Mouse (Mus musculus): Measurements from ENCODE around the gene Pnp2. TPM values are rescaled to one million over a fixed set of nuclear protein-coding genes. Genes with fewer than 3 reads are reported as not detected.
"Not testable (repeated sequence)": the region's sequence is repeated elsewhere in the genome, so short reads cannot be mapped to it uniquely, and the experiment has no call there.

Pnp2 gene
- polyA plus RNA-seq, 1 experiment from 2014 or later: 32.5 TPM

DNA sequence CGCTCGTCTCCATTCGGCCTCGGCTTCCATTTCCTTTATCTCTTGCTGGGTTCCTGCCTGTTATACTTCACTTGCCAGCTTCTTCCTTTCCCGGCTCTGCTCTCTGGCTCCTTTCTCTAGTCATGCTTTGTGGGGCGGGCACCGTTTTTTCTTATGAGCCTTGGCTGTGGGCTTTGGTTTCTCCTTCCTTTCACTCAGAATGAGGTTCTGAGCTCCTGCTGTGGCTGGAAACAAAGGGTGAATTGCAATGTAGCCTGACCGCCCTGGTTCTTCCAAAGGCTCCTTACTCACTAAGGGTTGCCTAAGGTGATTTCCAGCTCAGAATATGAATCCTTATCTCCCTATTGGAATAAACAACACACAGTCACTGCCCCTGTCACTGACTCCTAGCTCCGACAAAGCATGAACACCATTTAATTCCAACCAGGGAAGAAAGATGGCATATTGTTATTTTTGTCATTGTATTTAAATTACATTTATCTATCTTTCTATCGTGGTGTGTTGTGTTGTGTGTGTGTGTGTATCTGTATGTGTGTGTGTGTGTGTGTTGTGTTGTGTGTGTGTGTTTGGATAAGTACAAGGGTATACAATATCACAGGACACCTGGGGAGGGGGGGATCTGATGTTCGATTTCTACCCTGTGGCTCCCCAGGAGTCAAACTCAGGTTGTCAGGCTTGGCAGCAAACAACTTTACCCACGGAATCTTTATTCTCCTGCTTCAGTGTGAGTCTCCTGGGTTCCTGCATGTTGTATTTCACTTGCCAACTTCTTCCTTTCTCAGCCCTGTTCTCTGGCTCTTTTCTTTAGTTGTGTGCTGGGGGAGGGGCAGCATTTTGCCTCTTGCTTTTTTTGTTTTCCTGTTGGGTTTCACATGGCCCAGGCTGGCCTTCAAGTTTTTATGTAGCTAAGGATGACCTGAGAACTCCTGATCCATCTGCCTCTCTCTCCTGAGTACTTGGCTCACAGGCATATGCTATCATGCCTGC, 14.1 kb downstream of the Pnp2 start:
- H3K4me3 ChIP-seq (ENCODE audit: low read depth, low read length): no peak overlapping the region

DNA sequence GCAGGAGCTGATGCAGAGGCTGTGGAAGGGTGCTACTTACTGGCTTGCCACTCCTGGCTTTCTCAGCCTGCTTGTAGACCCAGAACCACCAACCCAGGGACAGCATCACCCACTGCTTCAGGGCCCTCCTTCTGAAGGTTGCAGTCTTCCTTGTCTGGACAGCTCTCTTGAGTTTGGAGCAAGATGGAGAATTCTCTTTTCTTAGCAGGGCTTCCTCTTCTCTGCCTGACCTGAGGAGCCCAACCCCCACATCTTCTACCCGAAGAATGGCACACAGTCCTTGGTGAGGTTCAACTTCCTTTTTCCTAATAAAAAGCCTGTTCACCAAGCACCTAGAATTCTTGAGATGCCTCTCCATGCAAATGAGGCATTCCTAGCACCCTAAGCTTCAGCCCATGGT, 15.0 kb downstream of the Pnp2 start:
- no peak for TF ChIP-seq CTCF (IDR thresholded peaks at IDR 0.05; ENCODE audit: low read depth)
- Histone ChIP-seq H3K4me1 (replicated peaks; ENCODE audit: control insufficient read depth, insufficient read depth, low read length) (no peaks in the 10 kb centered on the region), H3K4me3 (ENCODE audit: low read depth, low read length) (no peak overlapping the region), H3K9me3 (ENCODE audit: control insufficient read depth) (no peaks in the 10 kb centered on the region), H3K4me2 (replicated peaks; ENCODE audit: low read depth) (no peak overlapping the region), H3K36me3 (ENCODE audit: control insufficient read depth, insufficient read depth) (no peaks in the 10 kb centered on the region), H3K27ac (ENCODE audit: low read depth, low read length) (no peak overlapping the region), H3K27me3 (replicated peaks; ENCODE audit: control insufficient read depth, insufficient read depth, low read length) (no peaks in the 10 kb centered on the region), H3K9ac (ENCODE audit: low read depth, low read length) (no peak overlapping the region; the same call in 1 of the 2 replicates)
- ATAC-seq: no peak
- 52% methylated on average over 1 of the region's 1 CpGs for WGBS

More for the DNA sequence above, 14.1 kb downstream of the Pnp2 start:
- 56% methylated on average over 12 of the region's 12 CpGs for WGBS
- no peaks in the 10 kb centered on the region for H3K36me3 ChIP-seq (ENCODE audit: control insufficient read depth, insufficient read depth)
- no peaks in the 10 kb centered on the region for H3K27me3 ChIP-seq (replicated peaks; ENCODE audit: control insufficient read depth, insufficient read depth, low read length)
- H3K9ac ChIP-seq (ENCODE audit: low read depth, low read length): no peak overlapping the region
- no peak for ATAC-seq
- H3K4me2 ChIP-seq (replicated peaks; ENCODE audit: low read depth): no peak overlapping the region
- no peak for TF ChIP-seq CTCF (IDR thresholded peaks at IDR 0.05; ENCODE audit: low read depth)
- no peaks in the 10 kb centered on the region for H3K4me1 ChIP-seq (replicated peaks; ENCODE audit: control insufficient read depth, insufficient read depth, low read length)
- H3K9me3 ChIP-seq (ENCODE audit: control insufficient read depth): no peaks in the 10 kb centered on the region
- no peak overlapping the region for H3K27ac ChIP-seq (ENCODE audit: low read depth, low read length)

DNA sequence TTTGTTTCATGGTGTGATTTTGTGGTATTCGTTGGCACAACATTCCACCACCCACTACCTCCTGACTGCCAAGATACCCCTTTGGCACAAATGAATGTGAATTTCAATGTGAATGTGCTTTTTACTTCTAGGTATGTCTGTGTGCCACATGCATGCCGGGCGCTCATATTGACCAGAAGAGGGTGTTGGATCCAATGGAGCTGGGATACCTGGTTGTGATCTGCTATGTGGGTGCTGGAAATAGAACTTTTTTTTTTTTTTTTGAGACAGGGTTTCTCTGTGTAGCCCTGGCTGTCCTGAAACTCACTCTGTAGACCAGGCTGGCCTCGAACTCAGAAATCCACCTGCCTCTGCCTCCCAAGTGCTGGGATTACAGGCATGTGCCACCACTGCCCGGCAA, 17.3 kb downstream of the Pnp2 start:
- not testable (repeated sequence) for H3K9ac ChIP-seq (ENCODE audit: low read depth, low read length); H3K4me1 ChIP-seq (replicated peaks; ENCODE audit: control insufficient read depth, insufficient read depth, low read length); H3K4me2 ChIP-seq (replicated peaks; ENCODE audit: low read depth); H3K27me3 ChIP-seq (replicated peaks; ENCODE audit: control insufficient read depth, insufficient read depth, low read length); H3K4me3 ChIP-seq (ENCODE audit: low read depth, low read length); H3K36me3 ChIP-seq (ENCODE audit: control insufficient read depth, insufficient read depth); ATAC-seq; H3K9me3 ChIP-seq (ENCODE audit: control insufficient read depth); H3K27ac ChIP-seq (ENCODE audit: low read depth, low read length)
- WGBS: 94% methylated on average over 5 of the region's 5 CpGs

DNA sequence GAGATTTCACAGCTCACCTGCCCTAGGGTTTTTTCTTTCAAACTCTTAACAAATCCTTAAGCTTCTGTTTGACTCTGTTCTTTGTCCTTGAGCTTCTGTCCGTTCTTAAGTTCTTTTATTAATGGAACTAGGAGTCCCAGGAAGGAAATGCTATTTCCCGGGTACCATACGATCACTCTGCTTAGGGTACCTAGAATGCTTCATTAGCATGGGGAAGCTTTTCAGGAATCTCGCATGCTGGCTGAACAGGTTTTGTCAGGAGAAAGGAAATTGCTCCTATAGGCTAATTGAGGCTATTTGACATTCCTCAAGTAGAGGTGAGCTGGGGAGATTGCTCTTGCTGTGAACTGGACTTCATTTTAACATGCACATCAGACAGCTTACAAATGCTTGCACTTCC, 17.9 kb downstream of the Pnp2 start:
- no peak overlapping the region for H3K4me2 ChIP-seq (replicated peaks; ENCODE audit: low read depth)
- no peak for ATAC-seq
- WGBS: 25% methylated on average over 4 of the region's 4 CpGs

DNA sequence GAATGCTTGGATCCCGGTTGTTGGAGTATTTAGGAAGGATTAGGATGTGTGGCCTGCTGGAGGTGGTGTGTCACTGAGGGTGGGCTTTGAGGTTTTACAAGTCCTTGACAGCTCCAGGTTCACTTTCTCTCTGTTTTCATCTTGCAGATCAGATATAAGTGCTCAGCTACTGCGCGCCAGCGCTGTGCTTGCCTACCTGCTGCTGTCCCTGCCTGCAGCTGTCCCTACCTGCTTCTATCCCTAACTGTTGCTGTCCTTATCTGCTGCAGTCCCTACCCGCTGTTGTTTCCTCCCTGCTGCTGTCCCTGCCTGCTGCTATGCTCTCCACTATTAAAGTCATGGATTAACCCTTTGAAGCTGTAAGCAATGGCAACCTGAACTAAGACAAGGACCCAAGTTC, 19.2 kb downstream of the Pnp2 start:
- TF ChIP-seq CTCF (IDR thresholded peaks at IDR 0.05; ENCODE audit: low read depth): no peak
- Histone ChIP-seq H3K4me3 (ENCODE audit: low read depth, low read length) (no peak overlapping the region), H3K4me1 (replicated peaks; ENCODE audit: control insufficient read depth, insufficient read depth, low read length) (no peaks in the 10 kb centered on the region), H3K36me3 (ENCODE audit: control insufficient read depth, insufficient read depth) (no peaks in the 10 kb centered on the region), H3K4me2 (replicated peaks; ENCODE audit: low read depth) (no peak overlapping the region), H3K27me3 (replicated peaks; ENCODE audit: control insufficient read depth, insufficient read depth, low read length) (no peaks in the 10 kb centered on the region), H3K9me3 (ENCODE audit: control insufficient read depth) (no peaks in the 10 kb centered on the region), H3K9ac (ENCODE audit: low read depth, low read length) (no peak overlapping the region), H3K27ac (ENCODE audit: low read depth, low read length) (no peak overlapping the region)
- ATAC-seq: no peak
- 63% methylated on average over 5 of the region's 5 CpGs for WGBS

More for the DNA sequence above, 17.9 kb downstream of the Pnp2 start:
- Histone ChIP-seq H3K27ac (ENCODE audit: low read depth, low read length) (no peak overlapping the region), H3K4me3 (ENCODE audit: low read depth, low read length) (no peak overlapping the region), H3K27me3 (replicated peaks; ENCODE audit: control insufficient read depth, insufficient read depth, low read length) (no peaks in the 10 kb centered on the region), H3K4me1 (replicated peaks; ENCODE audit: control insufficient read depth, insufficient read depth, low read length) (no peaks in the 10 kb centered on the region), H3K36me3 (ENCODE audit: control insufficient read depth, insufficient read depth) (no peaks in the 10 kb centered on the region), H3K9ac (ENCODE audit: low read depth, low read length) (no peak overlapping the region), H3K9me3 (ENCODE audit: control insufficient read depth) (no peaks in the 10 kb centered on the region)
- no peak for TF ChIP-seq CTCF (IDR thresholded peaks at IDR 0.05; ENCODE audit: low read depth)

DNA sequence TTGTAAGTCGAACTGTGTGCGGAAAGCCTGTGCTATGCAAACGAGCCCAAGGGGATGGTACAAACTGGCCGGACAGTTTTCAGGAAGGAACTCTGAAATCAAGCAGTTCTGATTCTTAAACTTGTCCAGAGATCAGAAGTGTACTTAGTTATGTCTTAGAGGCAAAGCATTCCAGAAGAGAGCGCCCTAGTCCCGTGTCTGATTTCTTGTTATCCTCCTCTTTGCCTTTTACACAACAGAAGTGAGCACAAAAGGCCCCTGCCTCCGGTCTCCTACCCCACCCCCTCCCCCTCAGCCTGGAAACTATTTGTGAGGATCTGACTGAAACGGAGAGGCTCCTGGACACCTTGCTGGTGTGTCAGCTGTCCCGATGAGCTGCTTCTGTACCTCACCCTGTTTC, 20.9 kb downstream of the Pnp2 start:
- H3K4me3 ChIP-seq (ENCODE audit: low read depth, low read length): no peak overlapping the region
- no peaks in the 10 kb centered on the region for H3K9me3 ChIP-seq (ENCODE audit: control insufficient read depth)
- no peaks in the 10 kb centered on the region for H3K4me1 ChIP-seq (replicated peaks; ENCODE audit: control insufficient read depth, insufficient read depth, low read length)
- no peaks in the 10 kb centered on the region for H3K27me3 ChIP-seq (replicated peaks; ENCODE audit: control insufficient read depth, insufficient read depth, low read length)
- H3K36me3 ChIP-seq (ENCODE audit: control insufficient read depth, insufficient read depth): no peaks in the 10 kb centered on the region
- H3K9ac ChIP-seq (ENCODE audit: low read depth, low read length): no peak overlapping the region
- TF ChIP-seq CTCF (IDR thresholded peaks at IDR 0.05; ENCODE audit: low read depth): peak; percentile 61
- ATAC-seq: no peak
- 29% methylated on average over 9 of the region's 9 CpGs for WGBS
- H3K27ac ChIP-seq (ENCODE audit: low read depth, low read length): no peak overlapping the region
- no peak overlapping the region for H3K4me2 ChIP-seq (replicated peaks; ENCODE audit: low read depth)

DNA sequence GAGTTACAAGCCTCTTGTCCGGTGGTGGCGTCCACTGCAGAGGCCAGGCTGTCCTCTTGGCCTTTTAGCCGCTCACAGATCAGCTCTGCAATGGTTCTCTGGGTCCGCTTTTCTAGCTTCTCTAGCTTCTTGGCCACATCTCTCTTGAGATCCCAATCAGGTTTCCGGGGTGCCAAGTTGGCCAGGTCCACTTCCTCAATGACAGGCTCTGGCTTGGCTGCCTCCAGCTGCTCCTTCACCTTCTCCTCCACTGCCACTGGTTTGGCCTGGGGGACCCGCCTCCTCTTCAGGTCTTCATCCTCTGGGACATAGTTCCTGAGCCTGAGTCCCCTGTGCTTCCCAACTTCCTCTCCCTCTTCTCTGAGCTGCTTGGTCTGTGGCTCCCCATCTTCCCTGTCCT, 22.7 kb downstream of the Pnp2 start:
- H3K4me2 ChIP-seq (replicated peaks; ENCODE audit: low read depth); H3K27me3 ChIP-seq (replicated peaks; ENCODE audit: control insufficient read depth, insufficient read depth, low read length); H3K4me3 ChIP-seq (ENCODE audit: low read depth, low read length); H3K36me3 ChIP-seq (ENCODE audit: control insufficient read depth, insufficient read depth); H3K4me1 ChIP-seq (replicated peaks; ENCODE audit: control insufficient read depth, insufficient read depth, low read length); ATAC-seq; H3K9me3 ChIP-seq (ENCODE audit: control insufficient read depth); H3K9ac ChIP-seq (ENCODE audit: low read depth, low read length); H3K27ac ChIP-seq (ENCODE audit: low read depth, low read length): not testable (repeated sequence)
- 88% methylated on average over 6 of the region's 6 CpGs for WGBS
